Mouse (Mus musculus): Measurements from ENCODE around the gene Atp2b2. TPM values are rescaled to one million over a fixed set of nuclear protein-coding genes. Genes with fewer than 3 reads are reported as not detected.
"Not testable (repeated sequence)": the region's sequence is repeated elsewhere in the genome, so short reads cannot be mapped to it uniquely, and the experiment has no call there.

Atp2b2 gene
- total RNA-seq, 2 experiments from 2014 or later: not detected

- no peak for ATAC-seq (ENCODE audit: poor library complexity, severe bottlenecking)
These were observed 304.9 kb downstream of the Atp2b2 start for GRCm38 (mm10) chr6:113737318-113738046.

- ATAC-seq (ENCODE audit: poor library complexity, severe bottlenecking): no peak
These were observed 311.1 kb downstream of the Atp2b2 start for GRCm38 (mm10) chr6:113731296-113731695.

GRCm38 (mm10) chr6:113728181-113728580 lies 314.2 kb downstream of the Atp2b2 start:
- no peak for ATAC-seq (ENCODE audit: poor library complexity, severe bottlenecking)

- ATAC-seq (ENCODE audit: poor library complexity, severe bottlenecking): no peak
These were observed 321.4 kb downstream of the Atp2b2 start for GRCm38 (mm10) chr6:113721061-113721460.

- no peak for ATAC-seq (ENCODE audit: poor library complexity, severe bottlenecking)
These were observed 322.5 kb downstream of the Atp2b2 start, which contains the start of gene Ghrl for GRCm38 (mm10) chr6:113719878-113720277. TSS of gene Ghrl (minus strand) at chr6:113719880.

GRCm38 (mm10) chr6:113717541-113717940 lies 324.9 kb downstream of the Atp2b2 start:
- ATAC-seq (ENCODE audit: poor library complexity, severe bottlenecking): no peak

- no peak for ATAC-seq (ENCODE audit: poor library complexity, severe bottlenecking)
These were observed 327.6 kb downstream of the Atp2b2 start for GRCm38 (mm10) chr6:113714797-113715196.

- ATAC-seq (ENCODE audit: poor library complexity, severe bottlenecking): peak; percentile 77
These were observed 328.1 kb downstream of the Atp2b2 start for GRCm38 (mm10) chr6:113714276-113714675.

GRCm38 (mm10) chr6:113713389-113713788 lies 329.0 kb downstream of the Atp2b2 start:
- ATAC-seq (ENCODE audit: poor library complexity, severe bottlenecking): not testable (repeated sequence)

GRCm38 (mm10) chr6:113712718-113713117 lies 329.7 kb downstream of the Atp2b2 start:
- no peak for ATAC-seq (ENCODE audit: poor library complexity, severe bottlenecking)

- peak; percentile 5; the same call in 1 of the 2 replicates for ATAC-seq (ENCODE audit: poor library complexity, severe bottlenecking)
These were observed 344.9 kb downstream of the Atp2b2 start for GRCm38 (mm10) chr6:113697222-113698205.

GRCm38 (mm10) chr6:113696582-113697221 lies 345.7 kb downstream of the Atp2b2 start, which contains the start of gene Tatdn2:
TSS of gene Tatdn2 (plus strand) at chr6:113697050.
- ATAC-seq (ENCODE audit: poor library complexity, severe bottlenecking): peak; percentile 85

- no peak for ATAC-seq (ENCODE audit: poor library complexity, severe bottlenecking)
These were observed 346.6 kb downstream of the Atp2b2 start for GRCm38 (mm10) chr6:113695766-113696355.

- ATAC-seq (ENCODE audit: poor library complexity, severe bottlenecking): no peak
These were observed 347.2 kb downstream of the Atp2b2 start for GRCm38 (mm10) chr6:113695203-113695602.

Other genes starting within 250 kb of the Atp2b2 start
- gene Slc6a11, start 88.6 kb upstream of the Atp2b2 start, total RNA-seq (2015): not detected in 2 replicates
- not detected in 2 replicates for gene Slc6a11, start 88.6 kb upstream of the Atp2b2 start, total RNA-seq (2017)
- not detected in 2 replicates for gene Slc6a1, start 240.0 kb upstream of the Atp2b2 start, total RNA-seq (2015)
- not detected in 2 replicates for gene Slc6a1, start 240.0 kb upstream of the Atp2b2 start, total RNA-seq (2017)

All from megakaryocyte, adult 5-6 weeks (primary cell).